Mouse (Mus musculus) liver, embryonic 15.5 days (tissue): ENCODE measurements at regions not wholly inside any gene's neighbourhood (a gene's known extent, or its start where the extent isn't known, plus 50 kb on each side); places are given as distances from the start of the nearest gene placed in this dataset.

Source experiments
- ATAC-seq: fragments of 200-750 bp; cut with Nextera tagmentation; 2 replicates; pipeline ENCODE4 v1.8.0; 2017; ENCODE audit warnings: moderate number of reproducible peaks, mild to moderate bottlenecking, moderate library complexity; ENCODE audit not compliant: insufficient read depth
- H3K27ac ChIP-seq: fragments of 300-500 bp; sonication (generic); replicated peaks from 2 replicates; pipeline ENCODE4 v1.5.1; 2015; ENCODE audit warnings: mild to moderate bottlenecking, inconsistent platforms
- H3K27me3 ChIP-seq: fragments of 300-500 bp; sonication (generic); 2 replicates; pipeline ENCODE4 v1.6.1; 2015; ENCODE audit warnings: mild to moderate bottlenecking, inconsistent platforms
- H3K36me3 ChIP-seq: fragments of 300-500 bp; sonication (generic); replicated peaks from 2 replicates; pipeline ENCODE4 v1.6.1; 2015; ENCODE audit warnings: moderate library complexity, mild to moderate bottlenecking, inconsistent platforms
- H3K4me1 ChIP-seq: fragments of 300-500 bp; sonication (generic); replicated peaks from 2 replicates; pipeline ENCODE4 v1.6.1; 2015; ENCODE audit warnings: inconsistent platforms
- H3K4me2 ChIP-seq: fragments of 300-500 bp; sonication (generic); 2 replicates; pipeline ENCODE4 v1.6.1; 2015; ENCODE audit warnings: moderate library complexity, mild to moderate bottlenecking, inconsistent platforms
- H3K4me3 ChIP-seq: fragments of 300-500 bp; sonication (generic); replicated peaks from 2 replicates; pipeline ENCODE4 v1.5.1; 2015; ENCODE audit warnings: mild to moderate bottlenecking, inconsistent platforms
- H3K9ac ChIP-seq: fragments of 300-500 bp; sonication (generic); 2 replicates; pipeline ENCODE4 v1.6.1; 2015; ENCODE audit warnings: moderate library complexity, mild to moderate bottlenecking, inconsistent platforms
- H3K9me3 ChIP-seq: fragments of 300-500 bp; sonication (generic); replicated peaks from 2 replicates; pipeline ENCODE4 v1.6.1; 2016; ENCODE audit warnings: inconsistent platforms
- WGBS: fragments of 180-500 bp; shearing (Covaris S2); methylation state at CpG from one replicate; pipeline ENCODE4 v1.1.7; 2015; ENCODE audit warnings: mixed read lengths; ENCODE audit not compliant: insufficient replicate concordance; 5-methylcytosine and 5-hydroxymethylcytosine counted together

DNA sequence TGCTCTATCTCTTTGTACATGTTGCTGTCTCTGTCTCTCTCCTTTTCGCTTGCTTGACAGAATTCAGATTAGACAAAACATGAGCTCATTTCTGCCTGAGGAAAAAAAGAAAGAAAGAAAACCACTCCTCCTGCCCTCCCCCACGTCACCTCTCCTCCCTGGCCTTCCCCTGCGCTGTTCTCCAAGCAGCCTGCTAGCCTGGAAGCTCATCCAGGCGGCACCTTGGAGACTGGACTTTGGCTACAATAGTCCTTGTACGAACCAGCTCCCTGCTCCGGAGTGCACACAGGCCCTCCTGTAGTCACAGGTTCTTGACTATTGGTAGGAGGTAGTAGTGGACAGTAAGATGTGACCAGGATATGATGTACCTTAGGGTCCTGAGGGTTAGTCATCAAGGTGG, 79.4 kb downstream of the Pja1 start:
- 60% methylated on average over 6 of the region's 6 CpGs for WGBS
- no peak overlapping the region for H3K4me3 ChIP-seq
- no peaks in the 10 kb centered on the region for H3K4me1 ChIP-seq
- no peak overlapping the region for H3K4me2 ChIP-seq
- H3K27me3 ChIP-seq = peaks cover 14% of the 10 kb centered on the region
- no peaks in the 10 kb centered on the region for H3K9me3 ChIP-seq
- H3K27ac ChIP-seq = no peak overlapping the region
- H3K36me3 ChIP-seq = no peaks in the 10 kb centered on the region
- no peak overlapping the region for H3K9ac ChIP-seq
- no peak for ATAC-seq

DNA sequence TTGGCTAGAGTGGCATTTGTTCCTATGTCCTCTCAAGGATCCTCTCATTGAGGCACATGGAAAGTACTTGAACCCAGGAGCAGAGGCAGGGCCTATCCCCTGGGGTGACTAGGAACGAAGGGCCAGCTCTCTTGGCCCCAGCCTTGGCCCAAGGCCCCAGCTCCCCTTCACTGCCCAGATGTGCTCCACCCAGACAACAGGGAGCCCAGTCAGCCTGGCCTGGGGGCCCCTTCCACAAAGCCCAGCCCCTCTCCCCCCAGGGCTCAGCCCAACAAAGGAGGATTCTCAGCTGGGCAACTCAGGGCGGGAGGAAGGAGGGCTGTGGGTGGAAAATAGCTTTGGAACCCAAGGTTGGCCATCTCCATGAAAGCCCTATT, 80.6 kb downstream of the Pja1 start:
- no peaks in the 10 kb centered on the region for H3K4me1 ChIP-seq
- H3K4me3 ChIP-seq = no peak overlapping the region
- peaks cover 14% of the 10 kb centered on the region for H3K27me3 ChIP-seq
- no peak for ATAC-seq
- H3K36me3 ChIP-seq = no peaks in the 10 kb centered on the region
- no peaks in the 10 kb centered on the region for H3K9me3 ChIP-seq
- no peak overlapping the region for H3K9ac ChIP-seq
- no peak overlapping the region for H3K4me2 ChIP-seq
- 72% methylated on average over 2 of the region's 2 CpGs for WGBS
- H3K27ac ChIP-seq = no peak overlapping the region

DNA sequence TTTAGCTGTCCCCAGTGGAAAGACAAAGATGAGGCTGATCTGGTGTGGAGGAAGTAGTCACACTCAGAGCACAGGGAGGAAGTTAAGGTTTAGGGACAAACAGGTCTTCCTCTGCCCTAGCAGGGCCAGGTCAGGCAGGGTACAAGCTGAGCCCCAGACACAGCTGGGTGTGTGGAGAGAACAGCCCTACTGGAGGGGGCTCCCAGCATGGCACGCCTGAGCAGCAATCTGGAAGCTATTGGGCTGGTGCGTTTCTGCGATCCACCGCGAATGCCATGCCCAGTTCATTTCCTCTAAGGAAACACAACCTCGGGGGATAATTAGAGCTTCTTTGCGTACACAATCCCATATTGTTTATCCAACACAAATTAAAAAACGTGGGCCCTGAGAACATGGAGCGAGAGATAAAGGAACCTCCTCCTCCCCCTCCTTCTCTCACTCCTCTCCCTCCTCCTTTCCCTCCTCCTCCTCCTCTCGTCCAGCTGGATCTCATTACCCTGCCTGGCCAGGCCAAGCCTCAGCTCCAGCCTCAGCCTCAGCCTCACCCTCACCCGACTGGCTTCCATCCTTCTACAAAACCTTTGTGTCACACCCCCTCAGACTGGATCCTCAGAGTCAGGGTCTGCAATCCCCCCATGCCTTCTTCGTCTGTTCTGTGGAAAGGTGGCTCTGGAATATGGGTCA, 81.2 kb downstream of the Pja1 start:
- ATAC-seq = no peak
- Histone ChIP-seq H3K27me3 (peaks cover 12% of the 10 kb centered on the region), H3K4me2 (no peak overlapping the region), H3K9me3 (no peaks in the 10 kb centered on the region), H3K4me3 (no peak overlapping the region), H3K36me3 (no peaks in the 10 kb centered on the region), H3K27ac (no peak overlapping the region), H3K4me1 (no peaks in the 10 kb centered on the region), H3K9ac (no peak overlapping the region)
- WGBS = 53% methylated on average over 12 of the region's 12 CpGs

DNA sequence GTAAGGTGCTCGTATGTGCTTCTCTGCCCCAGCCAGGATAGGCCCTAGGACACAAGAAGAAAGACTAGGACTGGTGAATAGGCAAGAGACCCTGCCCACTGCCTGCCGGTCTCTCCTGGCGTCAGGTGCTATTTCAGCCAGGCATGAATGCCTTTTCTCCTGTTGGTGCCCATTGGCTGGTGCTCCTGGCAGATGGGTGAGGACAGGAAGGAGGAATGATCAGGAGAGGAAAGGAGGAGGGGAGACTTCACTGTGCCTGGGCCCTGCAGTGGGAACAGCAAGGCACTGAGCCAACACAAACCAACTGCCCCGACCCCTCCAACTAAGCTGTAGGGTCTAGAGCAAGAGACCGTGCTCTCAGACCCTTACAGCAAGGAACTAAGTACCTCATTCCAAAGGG, 100.4 kb downstream of the Pja1 start:
- no peaks in the 10 kb centered on the region for H3K4me1 ChIP-seq
- no peak overlapping the region for H3K9ac ChIP-seq
- no peak overlapping the region for H3K27ac ChIP-seq
- no peak overlapping the region for H3K4me2 ChIP-seq
- H3K36me3 ChIP-seq = no peaks in the 10 kb centered on the region
- no peak overlapping the region for H3K4me3 ChIP-seq
- WGBS = 75% methylated on average over 5 of the region's 5 CpGs
- peaks cover 26% of the 10 kb centered on the region for H3K27me3 ChIP-seq
- ATAC-seq = no peak
- H3K9me3 ChIP-seq = no peaks in the 10 kb centered on the region

DNA sequence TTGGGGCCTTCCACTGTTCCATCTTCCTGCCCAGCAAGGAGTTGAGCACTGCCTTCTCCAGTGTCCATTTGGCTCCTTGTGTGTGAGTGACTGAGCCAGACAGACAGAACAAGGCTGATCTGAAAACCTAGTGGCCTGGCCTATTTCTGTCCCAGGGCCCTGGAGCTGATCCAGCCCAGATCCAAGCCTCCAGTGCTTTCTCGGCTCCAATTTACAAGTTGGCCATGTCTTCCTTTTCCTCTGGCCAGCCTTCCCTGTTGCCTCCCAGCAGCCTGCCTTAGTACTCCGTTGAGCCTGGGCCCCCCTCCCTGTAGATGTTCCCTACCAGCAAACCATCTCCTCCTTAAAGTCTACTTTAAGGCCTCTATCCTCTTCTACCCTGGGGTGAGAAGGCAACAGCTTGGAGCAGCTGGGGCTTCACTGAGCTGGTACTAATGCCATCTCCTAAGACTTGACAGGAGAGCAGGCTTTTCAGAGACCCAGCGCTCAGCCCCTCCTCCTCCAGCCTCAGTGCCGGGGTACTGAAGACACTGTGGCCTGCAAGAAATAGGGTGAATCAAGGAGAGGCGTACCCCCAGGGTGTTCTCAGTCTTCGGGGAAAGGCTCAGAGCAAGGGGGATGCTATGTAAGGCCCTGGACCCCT, 101.7 kb downstream of the Pja1 start:
- H3K4me2 ChIP-seq = no peak overlapping the region
- 64% methylated on average over 6 of the region's 6 CpGs for WGBS

DNA sequence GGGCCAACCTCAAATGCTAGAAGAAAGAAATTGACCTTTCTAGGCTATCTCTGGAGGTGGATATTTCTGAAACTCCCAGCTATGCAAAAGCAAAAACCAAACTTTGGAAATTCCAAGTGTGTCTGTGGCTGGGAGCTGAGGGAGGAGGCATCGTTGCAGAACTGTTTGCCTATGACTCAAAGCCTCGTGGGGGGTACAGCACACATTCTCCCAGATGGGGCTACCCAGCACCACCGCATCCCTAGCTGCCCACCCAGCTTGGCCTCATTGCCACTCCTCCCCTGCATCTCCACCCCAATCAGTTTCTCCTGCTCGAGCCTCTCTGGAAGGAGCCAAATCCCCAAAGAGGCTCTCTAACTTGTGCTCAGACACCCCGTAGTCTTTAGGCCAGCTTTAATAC, 107.0 kb downstream of the Pja1 start:
- H3K27ac ChIP-seq = no peak overlapping the region
- H3K27me3 ChIP-seq = peaks cover 27% of the 10 kb centered on the region; the same call in 1 of the 2 replicates
- no peak overlapping the region for H3K4me2 ChIP-seq
- no peaks in the 10 kb centered on the region for H3K9me3 ChIP-seq
- no peaks in the 10 kb centered on the region for H3K36me3 ChIP-seq
- H3K4me1 ChIP-seq = no peaks in the 10 kb centered on the region
- no peak overlapping the region for H3K9ac ChIP-seq
- no peak overlapping the region for H3K4me3 ChIP-seq
- no peak for ATAC-seq
- 49% methylated on average over 5 of the region's 5 CpGs for WGBS

More for the DNA sequence above, 101.7 kb downstream of the Pja1 start:
- Histone ChIP-seq H3K36me3 (no peaks in the 10 kb centered on the region), H3K4me1 (no peaks in the 10 kb centered on the region), H3K9ac (no peak overlapping the region), H3K4me3 (no peak overlapping the region), H3K27ac (no peak overlapping the region), H3K9me3 (no peaks in the 10 kb centered on the region), H3K27me3 (peaks cover 29% of the 10 kb centered on the region)
- ATAC-seq = no peak

DNA sequence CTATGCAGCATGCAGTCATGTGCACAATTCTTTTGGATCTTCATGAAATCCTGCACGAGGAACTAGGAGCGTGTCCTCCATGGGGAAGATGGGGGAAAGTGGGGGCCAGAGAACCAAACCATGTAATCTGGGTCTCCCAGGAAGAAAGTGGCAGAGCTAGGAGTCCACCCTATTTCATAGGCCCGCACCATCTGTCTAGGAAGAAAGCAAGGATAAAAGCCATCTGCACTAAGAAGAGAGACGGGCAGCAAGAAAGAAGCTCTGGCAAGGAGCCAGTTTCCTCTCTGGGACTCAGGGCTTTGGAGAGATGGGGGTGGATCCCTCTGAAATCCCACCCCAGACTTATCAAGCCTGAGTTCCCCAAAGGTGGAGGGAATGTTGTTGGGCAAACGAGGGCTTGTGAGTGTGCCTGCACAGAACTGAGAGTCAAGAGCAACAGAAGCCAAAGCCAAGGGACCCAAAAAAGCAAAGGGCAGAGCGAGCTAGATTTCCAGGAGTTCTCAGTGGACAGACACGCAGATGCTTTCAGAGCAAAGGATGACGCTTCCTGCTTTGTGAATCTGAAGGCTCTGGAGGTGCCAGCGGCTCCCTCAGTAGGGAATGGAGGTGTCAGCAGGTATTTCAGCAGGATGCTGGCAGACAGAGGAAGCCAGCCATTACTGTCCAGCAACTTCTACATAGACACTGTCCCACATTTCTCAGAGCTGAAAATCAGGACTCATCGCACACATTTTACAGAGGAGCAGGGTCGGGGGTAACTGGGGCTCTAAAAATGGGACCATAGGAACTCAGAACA, 110.8 kb downstream of the Pja1 start:
- WGBS = 61% methylated on average over 11 of the region's 11 CpGs

DNA sequence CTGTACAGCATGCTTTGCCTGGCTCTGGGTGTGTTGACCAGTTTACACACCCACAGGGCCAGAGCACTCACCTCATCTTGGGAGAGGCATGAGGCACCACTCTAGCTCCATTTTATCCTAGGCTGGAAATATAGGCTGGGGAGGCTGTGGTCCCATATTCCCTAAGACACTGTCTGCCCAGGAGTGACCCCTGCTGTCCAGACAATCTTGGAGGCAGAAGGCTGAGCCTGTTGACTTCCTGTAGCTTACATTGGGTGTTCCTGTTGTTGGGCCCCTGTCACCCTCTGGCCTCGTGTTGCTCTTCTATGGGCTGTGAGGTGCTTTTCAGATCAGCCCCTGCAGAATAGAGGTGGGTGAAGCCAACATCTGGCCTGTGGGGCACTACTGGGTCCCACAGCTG, 112.3 kb downstream of the Pja1 start:
- no peaks in the 10 kb centered on the region for H3K9me3 ChIP-seq
- ATAC-seq = no peak
- H3K36me3 ChIP-seq = no peaks in the 10 kb centered on the region
- H3K27ac ChIP-seq = no peak overlapping the region
- no peak overlapping the region for H3K4me2 ChIP-seq
- H3K4me1 ChIP-seq = no peaks in the 10 kb centered on the region
- peaks cover 23% of the 10 kb centered on the region for H3K27me3 ChIP-seq
- 7% methylated on average over 1 of the region's 1 CpGs for WGBS
- H3K4me3 ChIP-seq = no peak overlapping the region
- H3K9ac ChIP-seq = no peak overlapping the region

More for the DNA sequence above, 110.8 kb downstream of the Pja1 start:
- Histone ChIP-seq H3K9me3 (no peaks in the 10 kb centered on the region), H3K36me3 (no peaks in the 10 kb centered on the region), H3K4me2 (no peak overlapping the region), H3K27ac (no peak overlapping the region), H3K4me3 (no peak overlapping the region), H3K4me1 (no peaks in the 10 kb centered on the region), H3K27me3 (peaks cover 30% of the 10 kb centered on the region), H3K9ac (no peak overlapping the region)
- ATAC-seq = no peak

DNA sequence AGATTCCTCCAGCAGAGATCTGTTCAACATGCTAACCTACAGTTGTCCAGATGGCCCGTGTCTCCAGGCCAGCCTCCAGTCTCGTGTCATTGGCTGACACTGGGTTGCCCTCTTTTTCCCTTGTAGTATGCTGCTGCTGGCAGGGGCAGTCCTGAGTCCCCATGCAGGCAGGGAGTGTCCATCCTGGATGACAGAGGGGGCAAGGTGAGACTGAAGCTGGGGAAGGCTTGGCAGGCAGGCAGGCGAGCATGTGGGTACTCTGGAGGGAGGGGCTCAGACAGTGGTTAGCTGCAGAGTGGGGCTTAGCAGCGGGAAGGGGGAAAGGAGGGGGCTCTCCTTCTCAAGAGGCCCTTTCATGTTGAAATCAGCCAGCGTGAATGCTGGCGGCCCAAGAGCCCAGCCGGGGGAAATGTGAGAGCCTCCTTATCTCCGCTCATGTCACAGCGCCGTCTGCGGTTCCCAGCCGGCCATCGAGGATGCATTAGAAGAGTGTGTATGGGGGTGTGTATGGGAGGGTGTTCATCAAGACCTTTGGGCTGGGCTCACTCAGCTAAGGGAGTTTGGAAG, 112.9 kb downstream of the Pja1 start:
- peaks cover 21% of the 10 kb centered on the region for H3K27me3 ChIP-seq
- H3K9me3 ChIP-seq = no peaks in the 10 kb centered on the region
- H3K27ac ChIP-seq = no peak overlapping the region
- no peaks in the 10 kb centered on the region for H3K4me1 ChIP-seq
- no peak overlapping the region for H3K4me3 ChIP-seq
- H3K4me2 ChIP-seq = no peak overlapping the region
- no peak for ATAC-seq
- H3K36me3 ChIP-seq = no peaks in the 10 kb centered on the region
- no peak overlapping the region for H3K9ac ChIP-seq
- 40% methylated on average over 13 of the region's 13 CpGs for WGBS

DNA sequence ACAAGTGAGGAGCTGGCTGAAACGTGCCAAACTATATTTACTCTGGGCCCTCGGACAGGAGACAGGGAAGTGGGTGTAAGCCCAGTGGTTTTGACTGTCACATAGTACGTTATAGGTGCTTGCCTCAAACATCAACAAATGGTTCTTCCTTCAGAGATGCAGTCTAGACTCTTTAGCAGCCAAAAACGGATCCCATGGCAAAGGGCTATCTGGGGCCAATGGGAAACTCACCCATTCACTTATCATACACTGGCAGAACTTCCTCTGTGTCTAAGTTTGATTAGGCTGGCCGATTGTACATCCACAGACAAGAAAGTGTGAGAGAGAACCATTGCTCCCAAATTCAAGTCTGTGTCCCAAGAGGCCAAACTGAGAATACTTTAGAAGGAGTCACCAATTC, 115.9 kb downstream of the Pja1 start:
- Histone ChIP-seq H3K27me3 (peaks cover 13% of the 10 kb centered on the region), H3K27ac (no peak overlapping the region), H3K36me3 (no peaks in the 10 kb centered on the region), H3K9ac (no peak overlapping the region), H3K4me2 (no peak overlapping the region), H3K9me3 (no peaks in the 10 kb centered on the region), H3K4me1 (no peaks in the 10 kb centered on the region), H3K4me3 (no peak overlapping the region)
- ATAC-seq = no peak
- WGBS = 13% methylated on average over 5 of the region's 5 CpGs

DNA sequence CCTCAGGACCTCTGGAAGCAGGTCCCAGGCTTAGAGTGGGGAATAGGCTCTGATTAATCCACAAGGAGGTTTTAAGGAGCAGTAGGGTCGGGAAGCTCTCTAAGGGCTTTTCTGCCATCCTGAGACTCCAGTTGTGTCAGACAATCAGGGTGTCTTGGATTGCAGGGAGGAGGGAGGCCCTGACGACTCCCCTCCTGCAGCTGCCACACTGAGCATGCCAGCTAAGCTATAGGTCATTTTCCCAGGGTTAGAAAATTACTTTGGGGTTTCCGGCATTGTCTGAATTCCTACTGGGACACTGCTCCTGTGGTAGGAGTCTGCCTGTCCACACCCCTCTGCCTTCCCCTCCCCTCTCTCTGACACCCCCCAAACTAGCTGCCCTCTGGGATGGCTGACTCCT, 120.8 kb downstream of the Pja1 start:
- H3K4me1 ChIP-seq = no peaks in the 10 kb centered on the region
- 39% methylated on average over 3 of the region's 3 CpGs for WGBS
- H3K4me2 ChIP-seq = no peak overlapping the region
- no peak overlapping the region for H3K27ac ChIP-seq
- ATAC-seq = no peak
- H3K9me3 ChIP-seq = no peaks in the 10 kb centered on the region
- no peaks in the 10 kb centered on the region for H3K36me3 ChIP-seq
- no peak overlapping the region for H3K4me3 ChIP-seq
- no peak overlapping the region for H3K9ac ChIP-seq
- peaks cover 13% of the 10 kb centered on the region; the same call in 1 of the 2 replicates for H3K27me3 ChIP-seq
